Mouse (Mus musculus): ENCODE results near the gene Top2a. TPM values are rescaled to one million over a fixed set of nuclear protein-coding genes. Genes with fewer than 3 reads are reported as not detected.
"Not testable (repeated sequence)": the region's sequence is repeated elsewhere in the genome, so short reads cannot be mapped to it uniquely, and the experiment has no call there.

The Top2a gene
- polyA plus RNA-seq, 1 experiment = 674 TPM

DNA sequence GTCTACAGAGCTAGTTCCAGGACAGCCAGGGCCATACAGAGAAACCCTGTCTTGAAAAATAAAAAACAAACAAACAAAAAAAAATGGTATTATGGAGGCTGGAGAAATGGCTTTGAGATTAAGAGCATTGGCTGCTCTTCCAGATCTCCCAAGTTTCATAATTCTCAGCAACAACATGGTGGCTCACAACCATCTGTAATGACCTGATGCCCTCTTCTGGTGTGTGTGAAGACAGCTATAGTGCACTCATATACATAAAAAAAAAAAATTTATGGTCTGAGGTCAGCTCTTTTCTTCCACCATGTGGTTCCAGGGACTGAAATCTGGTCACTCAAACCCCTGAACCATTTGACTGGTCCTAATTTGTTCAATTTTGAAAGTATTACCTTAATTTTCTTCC lies 25.2 kb downstream of the Top2a start:
- Histone ChIP-seq H3K9ac (ENCODE audit: low read depth, poor library complexity, severe bottlenecking) (no peak overlapping the region), H3K36me3 (ENCODE audit: control insufficient read depth, insufficient read depth, low read length, poor library complexity, severe bottlenecking) (peaks cover 98% of the 10 kb centered on the region), H3K4me1 (ENCODE audit: control insufficient read depth, insufficient read depth, low read length) (no peaks in the 10 kb centered on the region), H3K9me3 (replicated peaks; ENCODE audit: control insufficient read depth, insufficient read depth, low read length, poor library complexity, severe bottlenecking) (no peaks in the 10 kb centered on the region), H3K27me3 (ENCODE audit: control insufficient read depth, insufficient read depth, low read length, poor library complexity, severe bottlenecking) (no peaks in the 10 kb centered on the region), H3K27ac (ENCODE audit: insufficient read depth, low read length) (no peak overlapping the region), H3K4me3 (ENCODE audit: low read depth, low read length) (no peak overlapping the region)
- TF ChIP-seq EP300 (IDR thresholded peaks at IDR 0.05; ENCODE audit: insufficient read depth, low read depth, low read length) (no peak), POLR2A (IDR thresholded peaks at IDR 0.05; ENCODE audit: insufficient read depth, low read length) (no peak), CTCF (IDR thresholded peaks at IDR 0.05; ENCODE audit: low read depth, low read length) (no peak)

DNA sequence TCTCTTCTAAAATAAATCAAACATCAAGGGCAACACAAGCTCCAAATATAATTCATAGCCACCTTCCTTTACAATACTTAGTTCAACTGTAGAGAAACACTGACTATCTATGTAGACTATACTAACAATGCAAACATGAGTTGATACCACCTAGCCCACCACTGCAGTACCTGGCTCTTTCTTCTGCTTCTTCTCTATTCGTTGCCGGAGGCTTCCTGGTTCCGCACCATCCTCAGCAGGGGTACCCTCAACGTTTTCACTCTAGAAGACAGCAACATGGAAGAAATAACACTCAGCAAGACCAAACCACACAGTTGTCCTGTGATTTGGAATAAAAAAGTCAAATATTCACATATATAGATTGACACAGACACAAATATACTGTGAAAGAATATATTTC lies 26.3 kb downstream of the Top2a start:
- no peak overlapping the region for H3K9ac ChIP-seq (ENCODE audit: low read depth, poor library complexity, severe bottlenecking)
- H3K27ac ChIP-seq (ENCODE audit: insufficient read depth, low read length) = no peak overlapping the region
- H3K9me3 ChIP-seq (replicated peaks; ENCODE audit: control insufficient read depth, insufficient read depth, low read length, poor library complexity, severe bottlenecking) = no peaks in the 10 kb centered on the region
- TF ChIP-seq POLR2A (IDR thresholded peaks at IDR 0.05; ENCODE audit: insufficient read depth, low read length) (no peak), CTCF (IDR thresholded peaks at IDR 0.05; ENCODE audit: low read depth, low read length) (no peak), EP300 (IDR thresholded peaks at IDR 0.05; ENCODE audit: insufficient read depth, low read depth, low read length) (no peak)
- no peaks in the 10 kb centered on the region for H3K4me1 ChIP-seq (ENCODE audit: control insufficient read depth, insufficient read depth, low read length)
- H3K36me3 ChIP-seq (ENCODE audit: control insufficient read depth, insufficient read depth, low read length, poor library complexity, severe bottlenecking) = peaks cover 98% of the 10 kb centered on the region
- no peak overlapping the region for H3K4me3 ChIP-seq (ENCODE audit: low read depth, low read length)
- no peaks in the 10 kb centered on the region for H3K27me3 ChIP-seq (ENCODE audit: control insufficient read depth, insufficient read depth, low read length, poor library complexity, severe bottlenecking)

DNA sequence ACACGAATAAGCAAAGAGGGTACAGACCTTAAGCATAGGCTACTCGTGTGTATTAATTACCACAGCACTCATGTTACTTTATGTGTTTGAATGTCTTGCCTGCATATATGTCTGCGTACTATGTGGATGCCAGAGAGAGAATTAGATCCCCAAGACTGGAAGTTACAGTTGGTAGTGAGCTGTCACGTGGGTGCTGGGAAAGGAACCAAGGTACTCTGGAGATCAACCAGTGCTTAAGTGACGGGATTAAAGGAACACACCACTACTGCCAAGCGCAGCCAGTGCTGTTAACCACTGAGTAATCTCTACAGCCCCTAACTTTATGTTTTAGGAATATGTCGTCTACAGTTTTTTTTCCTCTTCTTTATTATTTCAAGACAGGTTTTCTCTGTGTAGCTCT lies 28.0 kb downstream of the Top2a start:
- Histone ChIP-seq H3K27ac (ENCODE audit: insufficient read depth, low read length) (no peak overlapping the region), H3K27me3 (ENCODE audit: control insufficient read depth, insufficient read depth, low read length, poor library complexity, severe bottlenecking) (no peaks in the 10 kb centered on the region), H3K4me1 (ENCODE audit: control insufficient read depth, insufficient read depth, low read length) (no peaks in the 10 kb centered on the region), H3K4me3 (ENCODE audit: low read depth, low read length) (no peak overlapping the region), H3K9me3 (replicated peaks; ENCODE audit: control insufficient read depth, insufficient read depth, low read length, poor library complexity, severe bottlenecking) (no peaks in the 10 kb centered on the region), H3K9ac (ENCODE audit: low read depth, poor library complexity, severe bottlenecking) (no peak overlapping the region), H3K36me3 (ENCODE audit: control insufficient read depth, insufficient read depth, low read length, poor library complexity, severe bottlenecking) (peaks cover 92% of the 10 kb centered on the region)
- no peak for TF ChIP-seq EP300 (IDR thresholded peaks at IDR 0.05; ENCODE audit: insufficient read depth, low read depth, low read length)
- TF ChIP-seq POLR2A (IDR thresholded peaks at IDR 0.05; ENCODE audit: insufficient read depth, low read length) = no peak
- no peak for TF ChIP-seq CTCF (IDR thresholded peaks at IDR 0.05; ENCODE audit: low read depth, low read length)

GRCm38 (mm10) chr11:98990866-98991265 lies 33.1 kb downstream of the Top2a start:
- no peaks in the 10 kb centered on the region for H3K4me1 ChIP-seq (ENCODE audit: control insufficient read depth, insufficient read depth, low read length)
- no peaks in the 10 kb centered on the region for H3K27me3 ChIP-seq (ENCODE audit: control insufficient read depth, insufficient read depth, low read length, poor library complexity, severe bottlenecking)
- peaks cover 43% of the 10 kb centered on the region for H3K36me3 ChIP-seq (ENCODE audit: control insufficient read depth, insufficient read depth, low read length, poor library complexity, severe bottlenecking)
- H3K4me3 ChIP-seq (ENCODE audit: low read depth, low read length) = no peak overlapping the region
- no peaks in the 10 kb centered on the region for H3K9me3 ChIP-seq (replicated peaks; ENCODE audit: control insufficient read depth, insufficient read depth, low read length, poor library complexity, severe bottlenecking)
- no peak overlapping the region for H3K27ac ChIP-seq (ENCODE audit: insufficient read depth, low read length)
- no peak overlapping the region for H3K9ac ChIP-seq (ENCODE audit: low read depth, poor library complexity, severe bottlenecking)
- TF ChIP-seq POLR2A (IDR thresholded peaks at IDR 0.05; ENCODE audit: insufficient read depth, low read length) (no peak), EP300 (IDR thresholded peaks at IDR 0.05; ENCODE audit: insufficient read depth, low read depth, low read length) (no peak), CTCF (IDR thresholded peaks at IDR 0.05; ENCODE audit: low read depth, low read length) (no peak)

GRCm38 (mm10) chr11:98988260-98988659 lies 35.7 kb downstream of the Top2a start:
- peaks cover 17% of the 10 kb centered on the region for H3K36me3 ChIP-seq (ENCODE audit: control insufficient read depth, insufficient read depth, low read length, poor library complexity, severe bottlenecking)
- H3K27ac ChIP-seq (ENCODE audit: insufficient read depth, low read length); H3K9ac ChIP-seq (ENCODE audit: low read depth, poor library complexity, severe bottlenecking); H3K4me3 ChIP-seq (ENCODE audit: low read depth, low read length); H3K9me3 ChIP-seq (replicated peaks; ENCODE audit: control insufficient read depth, insufficient read depth, low read length, poor library complexity, severe bottlenecking); H3K4me1 ChIP-seq (ENCODE audit: control insufficient read depth, insufficient read depth, low read length); H3K27me3 ChIP-seq (ENCODE audit: control insufficient read depth, insufficient read depth, low read length, poor library complexity, severe bottlenecking): not testable (repeated sequence)

GRCm38 (mm10) chr11:98985542-98985941 lies 38.4 kb downstream of the Top2a start:
- TF ChIP-seq POLR2A (IDR thresholded peaks at IDR 0.05; ENCODE audit: insufficient read depth, low read length) (no peak), EP300 (IDR thresholded peaks at IDR 0.05; ENCODE audit: insufficient read depth, low read depth, low read length) (no peak), CTCF (IDR thresholded peaks at IDR 0.05; ENCODE audit: low read depth, low read length) (no peak)
- H3K4me1 ChIP-seq (ENCODE audit: control insufficient read depth, insufficient read depth, low read length) = peaks cover 3% of the 10 kb centered on the region
- no peaks in the 10 kb centered on the region for H3K27me3 ChIP-seq (ENCODE audit: control insufficient read depth, insufficient read depth, low read length, poor library complexity, severe bottlenecking)
- no peaks in the 10 kb centered on the region for H3K9me3 ChIP-seq (replicated peaks; ENCODE audit: control insufficient read depth, insufficient read depth, low read length, poor library complexity, severe bottlenecking)
- no peaks in the 10 kb centered on the region for H3K36me3 ChIP-seq (ENCODE audit: control insufficient read depth, insufficient read depth, low read length, poor library complexity, severe bottlenecking)
- no peak overlapping the region for H3K9ac ChIP-seq (ENCODE audit: low read depth, poor library complexity, severe bottlenecking)
- no peak overlapping the region for H3K27ac ChIP-seq (ENCODE audit: insufficient read depth, low read length)
- no peak overlapping the region for H3K4me3 ChIP-seq (ENCODE audit: low read depth, low read length)

Measured in ES-Bruce4 (cell line).